Mouse (Mus musculus) midbrain, embryonic 16.5 days (tissue): ENCODE measurements around the gene Mfn1. TPM values are rescaled to one million over a fixed set of nuclear protein-coding genes. Genes with fewer than 3 reads are reported as not detected.
A peak's percentile ranks its signal among the peaks of the same experiment; 100 is the strongest.

Experiments used
- ATAC-seq: fragments of 200-750 bp; cut with Nextera tagmentation; 2 replicates; pipeline ENCODE4 v1.8.0; 2017; ENCODE audit warnings: moderate TSS enrichment
- H3K27ac ChIP-seq: fragments of 300-500 bp; sonication (generic); 2 replicates; pipeline ENCODE4 v1.5.1; 2014; ENCODE audit warnings: mild to moderate bottlenecking, low read length, mixed read lengths
- H3K27me3 ChIP-seq: fragments of 300-500 bp; sonication (generic); 2 replicates; pipeline ENCODE4 v1.6.1; 2014; ENCODE audit warnings: low read depth, low read length, mixed read lengths; ENCODE audit not compliant: control insufficient read depth, insufficient read depth
- H3K36me3 ChIP-seq: fragments of 300-500 bp; sonication (generic); 2 replicates; pipeline ENCODE4 v1.6.1; 2014; ENCODE audit warnings: mild to moderate bottlenecking, low read length, moderate library complexity, mixed read lengths; ENCODE audit not compliant: control insufficient read depth, insufficient read depth
- H3K4me1 ChIP-seq: fragments of 300-500 bp; sonication (generic); 2 replicates; pipeline ENCODE4 v1.6.1; 2014; ENCODE audit warnings: mild to moderate bottlenecking, low read length, mixed read lengths; ENCODE audit not compliant: control insufficient read depth, insufficient read depth
- H3K4me2 ChIP-seq: fragments of 300-500 bp; sonication (generic); 2 replicates; pipeline ENCODE4 v1.6.1; 2014; ENCODE audit warnings: mild to moderate bottlenecking, low read length, mixed read lengths
- H3K4me3 ChIP-seq: fragments of 300-500 bp; sonication (generic); 2 replicates; pipeline ENCODE4 v1.5.1; 2014; ENCODE audit warnings: low read depth, mild to moderate bottlenecking, low read length, moderate library complexity, mixed read lengths
- H3K9ac ChIP-seq: fragments of 300-500 bp; sonication (generic); 2 replicates; pipeline ENCODE4 v1.6.1; 2014; ENCODE audit warnings: low read depth, low read length, mixed read lengths
- H3K9me3 ChIP-seq: fragments of 300-500 bp; sonication (generic); replicated peaks from 2 replicates; pipeline ENCODE4 v1.6.1; 2014; ENCODE audit warnings: mild to moderate bottlenecking, low read length, mixed read lengths; ENCODE audit not compliant: control insufficient read depth, poor library complexity, severe bottlenecking
- WGBS: fragments of 180-500 bp; shearing (Covaris S2); extraction: QIAGEN DNeasy Blood & Tissue Kit; methylation state at CpG from one replicate; pipeline ENCODE4 v1.1.7; 2014; 5-methylcytosine and 5-hydroxymethylcytosine counted together
- polyA plus RNA-seq: library from polyadenylated mRNA; unstranded; fragments of >200 nt; fragmentation: Nextera tagmentation; extraction: Ambion mirVana; gene quantifications from 2 replicates; pipeline ENCODE4 v1.2.1, GENCODE M21; 2015

Mfn1 gene
- polyA plus RNA-seq, 1 experiment from 2014 or later, result 43.5 TPM

GRCm38 (mm10) chr3:32581911-32582310 is 52.6 kb downstream of the Mfn1 start:
- H3K9me3 ChIP-seq, result no peaks in the 10 kb centered on the region
- no peaks in the 10 kb centered on the region for H3K27me3 ChIP-seq
- no peak overlapping the region for H3K27ac ChIP-seq
- H3K4me2 ChIP-seq, result no peak overlapping the region
- no peak for ATAC-seq
- H3K9ac ChIP-seq, result no peak overlapping the region
- no peaks in the 10 kb centered on the region for H3K4me1 ChIP-seq
- no peak overlapping the region for H3K4me3 ChIP-seq
- peaks cover 15% of the 10 kb centered on the region for H3K36me3 ChIP-seq
- 95% methylated on average over 3 of the region's 3 CpGs for WGBS

- 92% methylated on average over 4 of the region's 4 CpGs for WGBS
- no peak for ATAC-seq
- Histone ChIP-seq H3K27ac (no peak overlapping the region), H3K4me3 (no peak overlapping the region), H3K27me3 (no peaks in the 10 kb centered on the region), H3K36me3 (peaks cover 20% of the 10 kb centered on the region; the same call in 1 of the 2 replicates), H3K4me1 (no peaks in the 10 kb centered on the region), H3K4me2 (no peak overlapping the region), H3K9me3 (no peaks in the 10 kb centered on the region), H3K9ac (no peak overlapping the region)
These were observed 54.2 kb downstream of the Mfn1 start for GRCm38 (mm10) chr3:32583489-32583888.

GRCm38 (mm10) chr3:32586274-32586673 is 57.0 kb downstream of the Mfn1 start:
- WGBS, result 98% methylated on average over 3 of the region's 3 CpGs
- Histone ChIP-seq H3K9ac (no peak overlapping the region), H3K27me3 (no peaks in the 10 kb centered on the region), H3K9me3 (no peaks in the 10 kb centered on the region), H3K36me3 (peaks cover 18% of the 10 kb centered on the region; the same call in 1 of the 2 replicates), H3K4me1 (no peaks in the 10 kb centered on the region), H3K27ac (no peak overlapping the region), H3K4me2 (no peak overlapping the region), H3K4me3 (no peak overlapping the region)
- ATAC-seq, result no peak

- Histone ChIP-seq H3K9me3 (no peaks in the 10 kb centered on the region), H3K36me3 (peaks cover 3% of the 10 kb centered on the region; the same call in 1 of the 2 replicates), H3K9ac (no peak overlapping the region), H3K4me1 (no peaks in the 10 kb centered on the region), H3K27me3 (no peaks in the 10 kb centered on the region), H3K4me2 (no peak overlapping the region), H3K4me3 (no peak overlapping the region), H3K27ac (no peak overlapping the region)
- ATAC-seq, result no peak
- whole genome bisulfite sequencing, result 86% methylated on average over 4 of the region's 4 CpGs
These were observed 65.8 kb downstream of the Mfn1 start for GRCm38 (mm10) chr3:32595080-32595479.

- Histone ChIP-seq H3K27ac (no peak overlapping the region), H3K36me3 (no peaks in the 10 kb centered on the region), H3K4me2 (no peak overlapping the region), H3K9ac (no peak overlapping the region), H3K27me3 (no peaks in the 10 kb centered on the region), H3K9me3 (no peaks in the 10 kb centered on the region), H3K4me3 (no peak overlapping the region), H3K4me1 (no peaks in the 10 kb centered on the region)
- WGBS, result 78% methylated on average over 3 of the region's 3 CpGs
- no peak for ATAC-seq
These were observed 70.1 kb downstream of the Mfn1 start for GRCm38 (mm10) chr3:32599328-32599727.

- ATAC-seq, result no peak
- Histone ChIP-seq H3K9me3 (no peaks in the 10 kb centered on the region), H3K36me3 (no peaks in the 10 kb centered on the region), H3K4me2 (no peak overlapping the region), H3K27ac (no peak overlapping the region), H3K4me3 (no peak overlapping the region), H3K27me3 (no peaks in the 10 kb centered on the region), H3K4me1 (no peaks in the 10 kb centered on the region), H3K9ac (no peak overlapping the region)
- 95% methylated on average over 10 of the region's 10 CpGs for WGBS
These were observed 71.8 kb downstream of the Mfn1 start for GRCm38 (mm10) chr3:32601055-32601454.

GRCm38 (mm10) chr3:32609233-32609632 is 80.0 kb downstream of the Mfn1 start:
- 98% methylated on average over 4 of the region's 4 CpGs for WGBS
- Histone ChIP-seq H3K4me2 (no peak overlapping the region), H3K4me3 (no peak overlapping the region), H3K27me3 (no peaks in the 10 kb centered on the region), H3K4me1 (no peaks in the 10 kb centered on the region; the same call in 1 of the 2 replicates), H3K36me3 (no peaks in the 10 kb centered on the region), H3K9ac (no peak overlapping the region), H3K27ac (no peak overlapping the region), H3K9me3 (no peaks in the 10 kb centered on the region)
- ATAC-seq, result no peak

- no peaks in the 10 kb centered on the region for H3K27me3 ChIP-seq
- H3K4me3 ChIP-seq, result no peak overlapping the region
- H3K9ac ChIP-seq, result no peak overlapping the region
- H3K36me3 ChIP-seq, result no peaks in the 10 kb centered on the region
- peak; percentile 73; the same call in 1 of the 2 replicates for ATAC-seq
- H3K27ac ChIP-seq, result no peak overlapping the region
- 26% methylated on average over 7 of the region's 7 CpGs for WGBS
- H3K4me2 ChIP-seq, result no peak overlapping the region
- H3K9me3 ChIP-seq, result no peaks in the 10 kb centered on the region
- peaks cover 1% of the 10 kb centered on the region; the same call in 1 of the 2 replicates for H3K4me1 ChIP-seq
These were observed 81.3 kb downstream of the Mfn1 start for GRCm38 (mm10) chr3:32610560-32610959.

GRCm38 (mm10) chr3:32611606-32612170 is 82.4 kb downstream of the Mfn1 start:
- Histone ChIP-seq H3K9me3 (no peaks in the 10 kb centered on the region), H3K4me1 (peaks cover 2% of the 10 kb centered on the region; the same call in 1 of the 2 replicates), H3K4me3 (no peak overlapping the region), H3K9ac (no peak overlapping the region), H3K27ac (no peak overlapping the region), H3K27me3 (no peaks in the 10 kb centered on the region), H3K4me2 (no peak overlapping the region), H3K36me3 (no peaks in the 10 kb centered on the region)
- ATAC-seq, result no peak
- 82% methylated on average over 11 of the region's 11 CpGs for WGBS
